Mouse (Mus musculus): Measurements from ENCODE around the gene Arntl2. TPM values are rescaled to one million over a fixed set of nuclear protein-coding genes. Genes with fewer than 3 reads are reported as not detected.
A peak's percentile ranks its signal among the peaks of the same experiment; 100 is the strongest.

Arntl2 gene
- polyA plus RNA-seq (2014; fragmentation: Nextera tagmentation; extraction: Ambion mirVana) = 2.6 and 4.1 TPM in 2 replicates

DNA sequence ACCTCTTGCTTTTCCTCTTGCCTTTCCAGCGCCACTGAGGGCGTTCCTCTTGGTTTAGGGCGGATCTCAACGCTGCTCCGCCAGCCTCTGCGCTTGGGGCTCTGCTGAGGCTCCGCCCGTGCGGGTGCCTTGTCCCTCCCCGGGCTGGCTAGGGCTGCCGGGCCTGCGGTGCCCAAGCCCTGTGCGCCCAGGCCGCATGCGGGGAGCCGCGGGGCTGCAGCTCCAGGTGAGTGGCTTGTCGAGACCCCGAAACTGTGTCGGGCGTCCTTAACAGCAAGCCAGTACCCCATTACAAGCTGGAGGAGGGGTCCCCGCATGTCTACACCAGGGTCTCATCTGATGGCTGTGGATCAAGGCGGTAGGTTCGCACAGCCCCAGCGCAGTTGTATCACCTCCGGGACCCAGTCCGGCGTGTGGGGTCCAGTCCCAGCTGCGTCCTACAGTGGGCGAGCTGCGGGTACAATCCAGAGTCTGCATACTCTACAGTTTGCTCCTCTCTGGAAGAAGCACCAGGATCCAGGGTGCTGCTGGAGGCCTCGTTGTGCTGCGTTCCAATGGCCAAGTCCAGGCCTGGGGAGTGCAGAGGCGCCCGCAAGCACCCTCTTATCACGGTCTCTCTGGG is at the start of gene Arntl2:
Gene Arntl2 (plus strand): TSS at position 132 of the 622 bp plus-strand sequence.
- H3K4me2 ChIP-seq (ENCODE audit: low read depth, low read length) = peak within 1 kb of the TSS; percentile 72
- H3K4me3 ChIP-seq (ENCODE audit: low read depth, low read length) = peak within 1 kb of the TSS; percentile 50
- peak within 1 kb of the TSS; percentile 66 for H3K9ac ChIP-seq (ENCODE audit: low read depth, low read length)
- H3K36me3 ChIP-seq (ENCODE audit: control insufficient read depth, insufficient read depth, low read length) = no peaks in the 10 kb centered on the region
- H3K27me3 ChIP-seq (replicated peaks; ENCODE audit: control insufficient read depth, insufficient read depth, low read length) = no peaks in the 10 kb centered on the region; the same call in 1 of the 2 replicates
- WGBS = 2% methylated on average over 28 of the region's 36 CpGs
- no peak within 1 kb of the TSS for H3K27ac ChIP-seq (replicated peaks; ENCODE audit: low read depth, low read length)
- H3K9me3 ChIP-seq (ENCODE audit: control insufficient read depth, low read length) = no peaks in the 10 kb centered on the region
- no peaks in the 10 kb centered on the region for H3K4me1 ChIP-seq (ENCODE audit: control insufficient read depth, insufficient read depth, low read length)
- ATAC-seq (ENCODE audit: low read depth) = peak; percentile 99
- peak; percentile 93 for DNase-seq (ENCODE audit: low spot score)

DNA sequence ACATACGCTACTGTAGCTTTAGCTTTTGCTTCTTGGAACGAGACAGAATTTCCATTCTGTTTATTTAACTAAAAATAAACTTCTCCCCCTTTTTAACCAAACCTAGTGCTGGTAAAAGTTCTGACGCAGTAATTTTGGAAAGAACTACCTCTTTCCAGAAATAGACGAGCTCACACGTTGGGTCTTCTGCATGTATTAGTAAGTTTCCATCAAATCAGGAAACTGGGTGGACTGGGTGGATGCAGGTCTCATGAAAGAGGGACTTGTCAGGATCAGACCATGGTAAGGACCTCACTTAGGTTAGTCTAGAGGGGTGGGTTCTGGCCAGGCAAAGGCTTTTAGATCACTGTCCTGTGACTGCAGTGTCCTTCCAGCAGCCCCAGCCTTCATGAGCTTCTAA is 49.3 kb upstream of the Arntl2 start:
- Histone ChIP-seq H3K9ac (ENCODE audit: low read depth, low read length) (no peak overlapping the region), H3K9me3 (ENCODE audit: control insufficient read depth, low read length) (no peaks in the 10 kb centered on the region), H3K4me1 (ENCODE audit: control insufficient read depth, insufficient read depth, low read length) (peaks cover 18% of the 10 kb centered on the region), H3K27ac (replicated peaks; ENCODE audit: low read depth, low read length) (peak overlapping the region; percentile 28), H3K27me3 (replicated peaks; ENCODE audit: control insufficient read depth, insufficient read depth, low read length) (no peaks in the 10 kb centered on the region), H3K4me3 (ENCODE audit: low read depth, low read length) (no peak overlapping the region), H3K4me2 (ENCODE audit: low read depth, low read length) (no peak overlapping the region), H3K36me3 (ENCODE audit: control insufficient read depth, insufficient read depth, low read length) (no peaks in the 10 kb centered on the region)
- WGBS = 59% methylated on average over 5 of the region's 5 CpGs
- ATAC-seq (ENCODE audit: low read depth) (no peak), DNase-seq (ENCODE audit: low spot score) (no peak)

DNA sequence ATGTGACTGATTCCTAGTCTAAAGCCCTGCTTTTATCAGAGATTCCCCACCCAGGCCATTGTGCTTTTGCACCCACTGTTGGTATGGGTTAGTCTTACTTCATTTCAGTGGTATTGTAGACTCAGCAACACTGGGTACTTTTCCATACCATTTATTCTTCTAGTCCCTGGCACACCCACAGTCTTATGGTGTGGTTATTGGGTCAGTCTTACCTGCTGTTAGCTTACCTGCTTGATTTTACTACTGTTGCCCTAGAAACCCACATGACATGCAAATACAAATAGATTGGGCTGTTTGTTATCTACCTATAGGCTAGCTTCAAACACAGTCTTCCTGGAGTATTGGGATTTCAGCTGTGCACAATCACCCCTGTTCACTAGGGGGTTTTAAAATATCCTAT is 48.8 kb upstream of the Arntl2 start:
- Histone ChIP-seq H3K9me3 (ENCODE audit: control insufficient read depth, low read length) (no peaks in the 10 kb centered on the region), H3K9ac (ENCODE audit: low read depth, low read length) (no peak overlapping the region), H3K27ac (replicated peaks; ENCODE audit: low read depth, low read length) (peak overlapping the region; percentile 28; the same call in 1 of the 2 replicates), H3K4me2 (ENCODE audit: low read depth, low read length) (no peak overlapping the region), H3K4me1 (ENCODE audit: control insufficient read depth, insufficient read depth, low read length) (peaks cover 20% of the 10 kb centered on the region), H3K4me3 (ENCODE audit: low read depth, low read length) (no peak overlapping the region), H3K36me3 (ENCODE audit: control insufficient read depth, insufficient read depth, low read length) (no peaks in the 10 kb centered on the region), H3K27me3 (replicated peaks; ENCODE audit: control insufficient read depth, insufficient read depth, low read length) (no peaks in the 10 kb centered on the region)
- ATAC-seq (ENCODE audit: low read depth) (no peak), DNase-seq (ENCODE audit: low spot score) (no peak)

DNA sequence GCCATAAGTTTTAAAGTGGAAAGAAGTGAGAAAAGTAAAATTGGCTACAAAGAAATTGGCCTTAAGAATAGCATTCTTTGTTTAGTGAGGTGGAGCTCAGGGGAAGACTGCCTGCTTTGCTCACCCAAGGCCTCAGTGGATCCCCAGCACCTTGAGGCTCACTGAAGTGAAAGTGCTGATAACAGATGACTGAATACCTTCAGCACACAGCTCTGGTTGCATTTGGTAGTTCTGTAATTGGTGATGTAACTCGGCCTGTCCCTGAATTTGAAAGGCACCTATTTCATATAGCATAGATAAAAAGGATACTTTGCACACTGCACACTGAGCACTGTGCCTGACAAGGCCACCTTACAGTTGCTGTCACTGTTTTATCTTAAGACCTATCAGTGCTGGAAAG is 47.6 kb upstream of the Arntl2 start:
- Histone ChIP-seq H3K36me3 (ENCODE audit: control insufficient read depth, insufficient read depth, low read length) (no peaks in the 10 kb centered on the region), H3K9ac (ENCODE audit: low read depth, low read length) (no peak overlapping the region), H3K4me1 (ENCODE audit: control insufficient read depth, insufficient read depth, low read length) (peaks cover 11% of the 10 kb centered on the region), H3K27me3 (replicated peaks; ENCODE audit: control insufficient read depth, insufficient read depth, low read length) (no peaks in the 10 kb centered on the region), H3K27ac (replicated peaks; ENCODE audit: low read depth, low read length) (no peak overlapping the region), H3K9me3 (ENCODE audit: control insufficient read depth, low read length) (no peaks in the 10 kb centered on the region), H3K4me3 (ENCODE audit: low read depth, low read length) (no peak overlapping the region), H3K4me2 (ENCODE audit: low read depth, low read length) (no peak overlapping the region)
- DNase-seq (ENCODE audit: low spot score) (no peak), ATAC-seq (ENCODE audit: low read depth) (no peak)
- WGBS = 95% methylated on average over 1 of the region's 1 CpGs

DNA sequence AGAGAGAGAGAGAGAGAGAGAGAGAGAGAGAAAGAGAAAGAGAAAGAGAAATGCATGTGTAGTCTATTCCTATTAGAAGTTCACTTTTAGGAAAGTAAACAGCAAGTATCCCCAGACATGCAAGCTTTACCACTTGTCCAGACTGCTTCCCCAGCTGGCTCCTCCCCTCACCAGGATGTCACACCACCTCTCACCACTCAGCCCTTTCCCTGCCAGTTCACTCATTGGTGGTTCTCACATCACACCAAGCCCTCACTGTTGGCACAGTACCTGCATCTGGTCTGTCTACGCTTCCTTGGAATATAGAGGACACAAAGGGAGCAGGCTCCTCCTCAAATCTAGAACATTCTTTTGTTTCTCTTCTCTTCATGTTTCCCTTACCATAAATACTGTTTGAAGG is 44.2 kb upstream of the Arntl2 start:
- DNase-seq (ENCODE audit: low spot score) = peak; percentile 51
- no peak overlapping the region for H3K4me3 ChIP-seq (ENCODE audit: low read depth, low read length)
- no peaks in the 10 kb centered on the region for H3K27me3 ChIP-seq (replicated peaks; ENCODE audit: control insufficient read depth, insufficient read depth, low read length)
- no peak overlapping the region for H3K27ac ChIP-seq (replicated peaks; ENCODE audit: low read depth, low read length)
- H3K4me1 ChIP-seq (ENCODE audit: control insufficient read depth, insufficient read depth, low read length) = peaks cover 20% of the 10 kb centered on the region
- no peak overlapping the region for H3K9ac ChIP-seq (ENCODE audit: low read depth, low read length)
- H3K4me2 ChIP-seq (ENCODE audit: low read depth, low read length) = no peak overlapping the region
- H3K36me3 ChIP-seq (ENCODE audit: control insufficient read depth, insufficient read depth, low read length) = no peaks in the 10 kb centered on the region
- no peaks in the 10 kb centered on the region for H3K9me3 ChIP-seq (ENCODE audit: control insufficient read depth, low read length)
- peak; percentile 59; the same call in 1 of the 2 replicates for ATAC-seq (ENCODE audit: low read depth)
- 53% methylated on average over 1 of the region's 1 CpGs for WGBS

DNA sequence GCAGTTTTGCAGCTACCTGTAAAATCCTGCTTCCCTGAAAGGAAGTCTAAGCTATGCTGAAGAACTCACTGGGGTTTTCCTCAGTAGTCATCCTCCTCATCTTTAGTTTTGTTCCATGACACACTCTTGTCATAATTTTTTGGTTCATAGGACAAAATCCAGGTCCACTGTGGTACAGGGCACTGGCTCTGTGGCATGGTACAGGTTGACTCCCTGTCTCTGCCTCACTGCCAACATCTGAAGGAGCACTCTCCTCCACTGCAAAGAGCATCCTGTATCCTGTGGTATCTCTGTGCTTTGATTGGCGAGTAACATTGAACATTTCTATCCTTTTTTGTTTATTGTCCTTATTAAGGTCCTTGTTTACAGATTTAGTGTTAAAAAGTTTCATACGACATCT is 43.7 kb upstream of the Arntl2 start:
- no peak overlapping the region for H3K4me3 ChIP-seq (ENCODE audit: low read depth, low read length)
- peaks cover 20% of the 10 kb centered on the region for H3K4me1 ChIP-seq (ENCODE audit: control insufficient read depth, insufficient read depth, low read length)
- H3K9ac ChIP-seq (ENCODE audit: low read depth, low read length) = no peak overlapping the region
- no peak for DNase-seq (ENCODE audit: low spot score)
- no peaks in the 10 kb centered on the region for H3K27me3 ChIP-seq (replicated peaks; ENCODE audit: control insufficient read depth, insufficient read depth, low read length)
- no peak overlapping the region for H3K4me2 ChIP-seq (ENCODE audit: low read depth, low read length)
- H3K9me3 ChIP-seq (ENCODE audit: control insufficient read depth, low read length) = no peaks in the 10 kb centered on the region
- ATAC-seq (ENCODE audit: low read depth) = no peak
- H3K27ac ChIP-seq (replicated peaks; ENCODE audit: low read depth, low read length) = no peak overlapping the region
- WGBS = 76% methylated on average over 2 of the region's 2 CpGs
- no peaks in the 10 kb centered on the region for H3K36me3 ChIP-seq (ENCODE audit: control insufficient read depth, insufficient read depth, low read length)

DNA sequence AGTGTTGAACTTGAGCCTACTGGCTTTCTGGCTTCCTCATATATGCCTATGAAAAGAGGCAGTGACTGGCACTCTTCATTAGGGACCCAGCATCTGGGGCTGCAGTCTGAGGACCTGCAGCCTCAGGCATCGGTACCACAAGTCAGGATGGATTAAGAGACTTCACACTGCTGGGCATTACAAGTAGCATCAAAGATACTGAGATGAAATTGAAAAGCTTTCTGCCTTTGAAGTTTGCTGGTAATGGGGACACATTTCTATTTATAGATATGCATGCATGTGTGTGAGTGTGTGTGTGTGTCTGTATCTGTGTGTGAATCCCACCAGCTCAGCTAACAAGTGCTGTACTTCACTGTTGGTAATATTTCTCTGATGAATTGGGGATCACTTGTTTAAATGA is 43.2 kb upstream of the Arntl2 start:
- Histone ChIP-seq H3K4me2 (ENCODE audit: low read depth, low read length) (no peak overlapping the region), H3K27ac (replicated peaks; ENCODE audit: low read depth, low read length) (no peak overlapping the region), H3K9me3 (ENCODE audit: control insufficient read depth, low read length) (no peaks in the 10 kb centered on the region), H3K9ac (ENCODE audit: low read depth, low read length) (no peak overlapping the region), H3K4me3 (ENCODE audit: low read depth, low read length) (no peak overlapping the region), H3K27me3 (replicated peaks; ENCODE audit: control insufficient read depth, insufficient read depth, low read length) (no peaks in the 10 kb centered on the region), H3K4me1 (ENCODE audit: control insufficient read depth, insufficient read depth, low read length) (peaks cover 20% of the 10 kb centered on the region), H3K36me3 (ENCODE audit: control insufficient read depth, insufficient read depth, low read length) (no peaks in the 10 kb centered on the region)
- DNase-seq (ENCODE audit: low spot score) (no peak), ATAC-seq (ENCODE audit: low read depth) (no peak)
- 48% methylated on average over 1 of the region's 1 CpGs for WGBS

DNA sequence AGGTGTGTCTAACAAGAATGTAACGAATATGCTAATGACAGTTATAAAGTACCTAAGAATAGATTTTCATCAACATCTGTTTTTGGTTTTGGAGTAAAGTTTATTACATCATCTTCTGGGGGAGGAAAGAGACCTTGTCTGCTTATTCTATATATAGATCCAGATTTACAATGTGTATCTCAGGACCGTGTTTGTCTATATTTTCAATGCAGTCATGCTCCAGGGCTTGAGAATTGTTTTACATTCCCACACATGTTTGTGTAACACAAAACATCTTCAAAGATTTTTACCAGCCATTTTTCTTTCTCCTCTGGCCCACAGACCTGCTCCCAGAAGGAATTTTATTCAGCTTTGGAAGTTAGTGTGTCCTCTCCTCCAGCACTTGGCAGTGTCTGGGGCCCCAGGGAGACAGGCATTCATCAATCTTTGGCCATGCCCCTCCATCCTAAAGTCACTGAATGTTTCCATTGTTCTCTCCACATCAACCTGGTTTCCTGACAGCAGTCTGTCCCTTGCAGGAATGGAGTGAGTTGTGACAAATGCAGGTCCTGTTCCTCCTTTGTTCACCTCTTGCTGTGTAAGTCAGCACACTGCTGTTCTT is 42.2 kb upstream of the Arntl2 start:
- 27% methylated on average over 2 of the region's 2 CpGs for WGBS
- Histone ChIP-seq H3K27me3 (replicated peaks; ENCODE audit: control insufficient read depth, insufficient read depth, low read length) (no peaks in the 10 kb centered on the region), H3K27ac (replicated peaks; ENCODE audit: low read depth, low read length) (peak overlapping the region; percentile 64), H3K4me1 (ENCODE audit: control insufficient read depth, insufficient read depth, low read length) (peaks cover 20% of the 10 kb centered on the region), H3K9me3 (ENCODE audit: control insufficient read depth, low read length) (no peaks in the 10 kb centered on the region), H3K9ac (ENCODE audit: low read depth, low read length) (no peak overlapping the region), H3K4me2 (ENCODE audit: low read depth, low read length) (no peak overlapping the region), H3K36me3 (ENCODE audit: control insufficient read depth, insufficient read depth, low read length) (no peaks in the 10 kb centered on the region), H3K4me3 (ENCODE audit: low read depth, low read length) (no peak overlapping the region)
- DNase-seq (ENCODE audit: low spot score) = peak; percentile 60
- peak; percentile 74; the same call in 1 of the 2 replicates for ATAC-seq (ENCODE audit: low read depth)

DNA sequence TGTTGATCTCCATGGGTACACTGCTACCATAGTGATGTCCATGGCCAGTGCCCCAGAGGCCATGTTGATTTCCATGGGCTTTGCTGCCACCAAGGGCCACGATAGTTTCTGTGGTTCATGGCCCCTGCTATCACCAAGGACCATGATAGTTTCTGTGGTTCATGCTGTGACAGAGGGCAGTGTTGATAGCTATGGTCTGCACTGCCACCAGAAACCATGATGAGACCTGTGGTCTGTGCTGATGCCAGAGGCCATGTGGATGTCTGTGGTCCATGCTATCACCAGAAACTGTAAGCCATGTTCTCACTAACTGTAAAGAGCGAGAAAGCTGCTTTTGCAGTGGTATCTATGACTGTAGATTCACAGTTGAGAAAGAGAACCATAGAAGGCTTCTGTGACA is 40.7 kb upstream of the Arntl2 start:
- DNase-seq (ENCODE audit: low spot score) (no peak), ATAC-seq (ENCODE audit: low read depth) (no peak)
- WGBS = 88% methylated on average over 2 of the region's 2 CpGs
- Histone ChIP-seq H3K27me3 (replicated peaks; ENCODE audit: control insufficient read depth, insufficient read depth, low read length) (no peaks in the 10 kb centered on the region), H3K9ac (ENCODE audit: low read depth, low read length) (no peak overlapping the region), H3K27ac (replicated peaks; ENCODE audit: low read depth, low read length) (no peak overlapping the region), H3K4me1 (ENCODE audit: control insufficient read depth, insufficient read depth, low read length) (peaks cover 20% of the 10 kb centered on the region), H3K4me3 (ENCODE audit: low read depth, low read length) (no peak overlapping the region), H3K9me3 (ENCODE audit: control insufficient read depth, low read length) (no peaks in the 10 kb centered on the region), H3K36me3 (ENCODE audit: control insufficient read depth, insufficient read depth, low read length) (no peaks in the 10 kb centered on the region), H3K4me2 (ENCODE audit: low read depth, low read length) (no peak overlapping the region)

Measured in embryonic facial prominence, embryonic 14.5 days (tissue).